Mouse (Mus musculus): ENCODE data around the gene Wnk2.

Gene Wnk2

DNA sequence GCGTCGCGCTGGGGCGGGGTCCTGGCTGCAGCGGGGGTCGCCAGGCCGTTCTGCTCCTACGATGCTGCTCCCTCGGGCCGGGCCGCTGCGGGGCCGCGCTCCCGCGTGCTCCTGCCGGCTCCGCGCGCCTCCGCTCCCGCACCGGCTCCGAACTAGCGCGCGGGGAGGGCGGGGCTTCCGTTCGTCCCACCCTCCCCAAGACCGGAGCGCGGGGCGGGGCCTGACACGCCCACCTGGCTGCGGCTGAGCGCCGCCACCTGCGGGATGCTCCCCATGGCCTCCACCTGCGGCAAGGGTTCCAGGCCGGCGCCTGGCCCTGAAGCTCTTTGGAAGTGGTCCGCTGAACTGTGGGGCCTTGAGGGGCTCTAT is at the start of gene Wnk2:
Wnk2 (minus strand) TSS at position 157 of the 369 bp plus-strand sequence.
- DNase-seq (ENCODE audit: low read depth, low spot score) = peak; percentile 70

DNA sequence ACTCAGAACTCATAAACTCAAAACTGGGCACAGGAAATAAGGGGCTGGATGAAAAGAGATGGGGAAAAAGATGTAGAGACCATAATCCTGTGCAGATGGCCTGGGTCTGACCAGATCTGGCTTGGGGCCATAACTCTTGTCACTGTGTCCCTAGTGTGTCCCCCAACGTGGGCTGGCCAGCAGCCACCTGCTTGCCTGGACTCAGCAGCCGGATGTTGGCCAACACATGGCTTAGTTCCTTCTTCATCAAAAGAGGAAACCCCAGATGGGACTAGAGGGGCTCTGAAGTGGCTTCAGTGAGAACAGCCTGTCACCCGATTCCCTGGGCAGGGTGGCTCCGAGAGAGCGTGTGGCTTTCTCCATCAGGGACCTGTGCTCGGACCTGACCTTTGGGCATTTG is 49.0 kb upstream of the Wnk2 start:
- no peak for DNase-seq (ENCODE audit: low read depth, low spot score)

DNA sequence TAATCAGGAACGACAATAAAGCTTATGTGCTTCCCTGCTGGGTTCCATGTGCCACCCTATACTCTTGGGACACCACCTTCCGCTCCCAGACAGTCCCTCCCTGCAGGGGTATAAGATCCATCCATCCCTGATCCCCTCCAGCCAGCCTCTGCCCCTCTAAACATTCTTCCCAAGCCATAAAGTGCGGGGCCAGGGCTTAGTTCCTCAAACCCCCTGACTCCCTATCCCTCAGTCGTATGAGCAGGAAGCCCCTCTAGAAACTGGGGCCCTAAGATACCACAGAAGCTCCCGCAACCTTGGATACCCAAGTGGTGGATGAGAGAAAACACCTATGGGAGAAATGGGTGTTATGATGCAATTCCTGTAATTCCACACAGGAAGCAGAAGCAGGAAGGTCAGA is 48.4 kb upstream of the Wnk2 start:
- no peak for DNase-seq (ENCODE audit: low read depth, low spot score)

DNA sequence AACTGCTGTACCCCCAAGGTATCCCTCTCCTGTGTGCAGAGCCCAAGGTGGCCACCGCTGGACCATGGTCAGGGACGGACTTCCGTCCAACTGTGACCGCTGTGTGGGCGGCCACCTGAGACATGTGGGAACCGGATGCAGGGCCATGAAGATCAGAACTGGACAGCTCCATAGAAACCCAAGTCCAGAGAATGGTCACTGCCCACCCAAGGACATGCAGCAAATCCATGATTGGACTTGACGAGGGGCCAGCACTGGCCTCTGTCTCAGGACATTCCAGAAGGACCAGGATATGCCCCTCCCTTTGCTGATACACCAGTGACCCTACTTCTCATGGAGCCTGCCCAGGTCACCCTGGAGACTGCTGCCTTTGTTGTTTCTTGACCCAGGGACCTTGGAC is 47.8 kb upstream of the Wnk2 start:
- DNase-seq (ENCODE audit: low read depth, low spot score) = no peak

DNA sequence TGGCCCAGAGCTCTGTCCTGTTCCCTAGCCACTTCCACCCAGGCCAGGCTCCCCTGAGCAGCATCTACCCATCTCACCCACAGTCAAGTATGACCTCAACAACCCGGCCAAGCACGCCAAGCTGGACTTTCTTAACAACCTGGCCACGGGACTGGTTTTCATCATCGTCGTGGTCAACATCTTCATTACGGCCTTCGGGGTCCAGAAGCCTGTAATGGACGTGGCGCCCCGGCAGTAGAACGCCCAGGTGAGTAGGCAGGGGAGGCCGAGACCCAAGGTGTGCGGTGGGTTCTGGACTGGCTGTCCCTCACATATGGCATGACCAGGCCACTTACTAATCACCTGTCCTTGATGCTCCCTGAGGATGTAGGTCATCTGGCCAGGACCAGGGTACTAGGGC is 47.0 kb upstream of the Wnk2 start:
- no peak for DNase-seq (ENCODE audit: low read depth, low spot score)

DNA sequence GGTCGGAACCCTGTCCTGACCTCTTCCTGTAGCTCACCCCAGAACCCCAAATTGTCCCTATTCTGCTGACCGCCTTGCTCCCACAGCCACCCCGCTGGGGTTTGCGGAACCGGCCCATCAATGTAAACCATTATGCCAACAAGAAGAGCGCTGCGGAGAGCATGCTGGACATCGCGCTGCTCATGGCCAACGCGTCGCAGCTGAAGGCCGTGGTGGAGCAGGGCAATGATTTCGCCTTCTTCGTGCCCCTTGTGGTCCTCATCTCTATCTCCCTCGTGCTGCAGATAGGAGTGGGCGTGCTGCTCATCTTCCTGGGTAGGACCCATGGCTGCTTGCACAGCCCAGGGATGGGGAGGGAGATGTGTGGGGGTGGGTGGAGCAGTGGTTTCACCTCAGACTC is 45.8 kb upstream of the Wnk2 start:
- DNase-seq (ENCODE audit: low read depth, low spot score) = no peak

DNA sequence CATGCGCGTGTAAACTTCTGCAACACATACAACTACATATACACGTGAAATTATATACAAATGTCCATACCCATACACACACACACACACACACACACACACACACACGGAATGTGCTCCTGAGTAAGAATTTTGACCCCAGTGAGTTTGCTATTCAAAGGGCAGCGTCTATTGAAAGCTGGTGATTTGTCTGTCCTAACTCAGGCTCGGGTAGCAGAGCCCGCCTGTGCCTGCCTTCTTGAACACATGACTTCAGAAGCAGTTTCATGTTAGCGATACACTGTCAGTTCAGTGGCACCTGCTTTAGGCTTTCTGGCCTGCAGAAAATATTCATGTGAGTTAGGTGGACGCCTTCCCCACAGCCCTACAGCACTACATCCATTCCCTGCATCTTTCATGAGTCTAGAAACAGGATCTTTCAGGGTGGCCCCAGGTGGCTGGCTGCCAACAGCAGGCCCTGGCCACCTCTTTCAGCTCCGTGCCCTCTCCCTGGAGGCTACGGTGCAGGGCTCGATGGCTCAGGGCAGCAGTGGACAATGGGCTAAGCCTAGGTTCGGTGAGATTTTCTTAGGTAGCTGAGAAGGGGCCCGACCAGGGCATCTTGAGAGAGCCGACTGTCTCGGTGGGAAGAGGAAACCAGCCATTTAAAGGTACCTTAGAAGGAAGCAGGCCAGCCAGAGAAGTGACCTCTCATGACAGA is 44.5 kb upstream of the Wnk2 start:
- DNase-seq (ENCODE audit: low read depth, low spot score) = no peak

DNA sequence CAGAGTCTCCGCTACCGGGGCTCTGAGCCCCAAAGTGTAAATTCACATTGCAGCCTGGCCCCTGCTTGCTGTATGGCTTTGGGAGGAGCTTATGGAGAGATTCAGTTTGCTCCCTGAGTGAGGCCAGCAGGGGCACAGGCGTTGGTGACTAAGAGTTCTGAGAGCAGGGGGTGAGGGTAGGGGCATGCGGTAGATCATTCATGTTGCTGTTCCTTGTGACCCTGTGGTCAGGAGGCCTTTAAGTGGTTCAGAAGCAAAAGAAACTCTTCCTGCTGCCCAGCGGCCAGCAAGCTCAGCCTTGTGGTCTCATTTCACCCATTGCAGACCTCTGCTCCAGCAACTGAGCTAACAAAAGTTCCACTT is 43.8 kb upstream of the Wnk2 start:
- no peak for DNase-seq (ENCODE audit: low read depth, low spot score)

DNA sequence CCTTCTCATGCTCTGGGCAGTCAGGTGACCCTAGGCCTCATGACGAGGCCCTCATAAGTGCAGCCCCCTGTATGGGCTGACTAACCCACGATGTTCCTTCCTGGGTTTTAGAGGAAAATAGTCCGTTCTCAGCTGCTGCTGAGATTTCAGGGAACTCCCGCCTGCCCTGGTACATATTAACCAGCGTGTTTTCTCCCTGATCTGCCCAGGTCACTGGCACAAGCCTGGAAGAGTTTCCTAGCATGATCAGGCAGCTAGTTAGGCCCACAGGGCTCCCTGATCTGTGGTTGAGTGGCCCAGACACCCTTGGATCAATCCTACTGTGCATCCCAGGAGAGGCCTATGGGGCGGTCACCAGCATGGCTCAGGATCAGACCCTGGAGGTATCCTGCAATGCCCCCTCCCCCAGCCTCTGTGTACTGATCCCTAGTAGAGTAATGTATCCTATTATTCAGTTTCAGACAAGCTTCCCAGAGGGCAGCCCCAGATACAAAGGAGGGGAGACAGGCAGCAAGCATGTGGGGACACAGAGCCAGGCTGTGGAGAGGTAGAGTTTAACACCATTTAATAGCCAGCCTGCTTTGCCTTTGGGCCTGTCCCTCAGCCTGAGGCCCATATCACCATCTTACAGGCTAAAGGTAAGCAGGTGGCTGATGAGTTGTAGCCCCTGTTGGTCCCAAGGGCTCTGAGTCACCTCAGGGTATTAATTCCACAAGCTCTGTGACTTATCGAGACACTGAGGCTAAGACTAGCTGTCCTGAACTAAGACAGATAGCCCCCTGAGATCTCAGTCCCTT is 43.3 kb upstream of the Wnk2 start:
- no peak for DNase-seq (ENCODE audit: low read depth, low spot score)

DNA sequence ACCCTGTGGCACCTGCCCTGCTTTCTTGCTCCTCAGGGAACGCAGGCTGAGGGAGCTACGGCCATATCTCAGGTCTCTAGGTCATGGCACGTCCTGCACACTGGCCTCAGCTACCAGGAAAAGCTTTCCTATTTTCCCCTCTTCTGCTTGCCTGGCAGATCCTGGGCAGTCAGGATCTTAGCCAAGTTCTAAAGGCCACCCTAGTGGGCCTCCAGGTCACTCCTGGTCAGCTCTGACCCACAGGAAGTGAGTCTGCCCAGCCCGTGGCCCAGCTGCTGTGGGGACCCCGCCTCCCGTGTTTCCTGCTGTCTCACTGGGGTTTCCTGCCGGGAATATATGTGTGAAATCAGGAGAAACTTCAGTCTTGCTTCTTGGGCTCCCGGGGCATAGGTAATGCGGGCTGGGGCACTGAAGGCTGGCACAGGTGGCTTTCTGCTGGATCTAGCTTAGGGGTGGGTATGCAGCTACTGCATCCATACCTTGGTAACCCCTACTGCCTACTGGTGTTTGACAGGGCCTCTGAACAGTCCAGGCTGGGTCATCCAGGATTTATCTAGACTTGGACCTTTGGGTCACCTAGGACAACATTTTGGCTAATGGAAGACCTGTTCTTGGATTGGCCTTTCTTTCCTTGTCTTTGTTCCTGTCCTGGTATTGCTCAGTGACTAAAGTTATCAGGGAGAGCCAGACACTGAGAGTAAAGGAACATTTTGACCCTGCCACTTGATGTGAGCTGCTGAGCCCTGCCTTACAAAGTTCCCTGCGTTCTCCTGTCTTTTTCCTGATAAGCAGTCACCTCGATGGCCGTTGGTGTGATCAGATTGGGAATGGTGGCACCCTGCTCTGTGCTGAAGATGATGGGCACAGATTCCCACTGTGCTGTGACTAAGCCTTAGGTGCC is 42.4 kb upstream of the Wnk2 start:
- no peak for DNase-seq (ENCODE audit: low read depth, low spot score)

DNA sequence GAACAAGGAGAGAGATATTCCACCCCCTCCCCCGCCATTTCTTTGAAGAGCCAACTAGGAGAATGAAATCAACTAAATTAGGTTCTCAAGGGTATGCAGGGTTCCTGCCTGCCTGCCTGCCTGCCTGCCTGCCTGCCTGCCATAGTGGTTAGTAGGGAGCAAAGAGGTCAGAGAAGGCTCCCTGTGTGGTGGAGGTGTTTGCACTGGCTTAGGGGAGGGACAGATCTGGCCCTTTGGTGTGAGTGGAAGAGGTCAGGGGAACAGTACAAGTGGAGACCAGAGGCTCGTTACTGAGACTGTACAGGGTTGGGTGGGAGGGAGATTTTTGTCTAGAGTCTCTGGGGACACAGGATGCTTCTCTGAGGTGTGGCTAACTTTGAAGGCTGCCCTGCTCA is 41.1 kb upstream of the Wnk2 start:
- DNase-seq (ENCODE audit: low read depth, low spot score) = no peak

DNA sequence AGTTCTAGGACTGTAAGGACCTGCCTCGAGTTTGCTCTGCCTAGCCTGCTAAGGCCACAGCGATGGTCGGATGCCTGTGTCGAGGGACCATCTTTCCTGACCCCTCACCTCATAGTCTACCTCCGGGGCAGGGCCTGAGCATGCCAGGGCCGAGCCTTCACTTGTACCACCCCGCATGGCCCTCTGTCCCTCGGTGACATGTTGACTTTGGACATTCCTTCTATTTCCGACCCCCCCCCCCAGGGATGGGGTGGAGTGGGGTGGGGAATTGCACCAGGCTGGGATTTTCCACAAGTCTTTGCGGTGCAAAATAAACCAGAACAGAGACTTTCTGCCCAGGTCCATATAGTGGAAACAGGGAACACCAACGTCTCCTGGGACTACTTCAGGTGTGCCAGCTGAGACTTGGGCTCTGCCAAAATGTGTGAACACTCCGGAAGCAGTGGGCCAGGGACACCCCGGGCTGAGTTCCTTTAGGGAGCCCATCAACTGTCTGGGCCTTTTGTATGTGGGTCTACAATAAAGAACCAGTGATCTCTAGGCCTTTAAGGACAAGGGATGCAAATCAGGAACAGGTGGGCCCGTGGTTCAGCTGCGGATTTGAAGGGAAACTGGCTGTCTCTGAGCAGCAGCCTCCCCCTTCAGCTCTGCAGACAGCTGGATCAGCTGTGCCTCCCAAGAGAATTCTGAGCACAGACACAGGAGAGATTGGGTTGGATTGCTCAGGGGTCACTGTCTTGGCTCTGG is 40.6 kb upstream of the Wnk2 start:
- DNase-seq (ENCODE audit: low read depth, low spot score) = no peak

DNA sequence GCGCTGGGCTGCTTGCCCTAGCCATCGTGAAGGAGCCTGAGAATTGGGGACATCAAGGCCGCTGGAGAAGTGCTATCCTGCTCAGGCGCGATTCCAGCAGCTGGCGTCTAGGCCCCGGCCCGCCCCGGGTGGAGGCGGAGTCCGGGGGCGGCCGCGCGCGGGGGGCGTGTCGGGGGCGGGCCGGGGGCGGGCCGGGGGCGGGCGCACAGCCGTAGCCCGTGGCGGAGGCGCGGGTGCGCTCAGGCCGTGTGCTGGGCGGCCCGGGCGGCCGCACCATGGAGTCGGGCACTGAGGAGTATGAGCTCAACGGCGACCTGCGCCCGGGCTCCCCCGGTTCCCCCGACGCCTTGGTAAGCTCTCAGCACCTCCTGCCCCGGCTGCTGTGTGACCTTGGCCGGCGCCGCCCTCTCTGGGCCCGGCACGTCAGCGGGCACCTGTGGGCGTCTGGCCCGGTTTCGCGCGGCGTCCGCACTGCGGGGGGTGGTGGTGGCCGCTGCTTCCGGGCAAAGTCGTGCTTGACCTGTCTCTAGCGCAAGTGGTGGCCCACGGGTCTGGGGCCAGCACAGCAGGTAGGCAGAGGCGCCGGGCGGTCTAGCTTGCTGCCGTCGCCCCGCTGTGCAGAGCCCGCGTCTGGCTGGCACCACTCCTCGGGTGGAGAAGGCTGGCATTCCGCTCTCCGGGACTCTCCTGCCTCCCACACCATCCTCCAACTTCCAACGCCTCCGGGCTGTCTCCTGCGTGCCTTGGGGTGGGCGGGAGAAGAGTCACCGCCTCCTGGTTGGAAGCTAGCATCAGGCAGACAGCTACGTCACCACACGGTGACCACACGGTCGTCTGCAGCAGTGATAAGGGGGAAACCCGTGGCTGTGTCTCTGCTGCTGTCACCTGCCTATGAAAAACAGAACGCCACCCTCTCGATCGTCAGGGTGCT is 39.7 kb upstream of the Wnk2 start, which contains the start of gene Ninj1:
Ninj1 (plus strand) TSS at position 198 of the 931 bp plus-strand sequence.
- no peak for DNase-seq (ENCODE audit: low read depth, low spot score)

DNA sequence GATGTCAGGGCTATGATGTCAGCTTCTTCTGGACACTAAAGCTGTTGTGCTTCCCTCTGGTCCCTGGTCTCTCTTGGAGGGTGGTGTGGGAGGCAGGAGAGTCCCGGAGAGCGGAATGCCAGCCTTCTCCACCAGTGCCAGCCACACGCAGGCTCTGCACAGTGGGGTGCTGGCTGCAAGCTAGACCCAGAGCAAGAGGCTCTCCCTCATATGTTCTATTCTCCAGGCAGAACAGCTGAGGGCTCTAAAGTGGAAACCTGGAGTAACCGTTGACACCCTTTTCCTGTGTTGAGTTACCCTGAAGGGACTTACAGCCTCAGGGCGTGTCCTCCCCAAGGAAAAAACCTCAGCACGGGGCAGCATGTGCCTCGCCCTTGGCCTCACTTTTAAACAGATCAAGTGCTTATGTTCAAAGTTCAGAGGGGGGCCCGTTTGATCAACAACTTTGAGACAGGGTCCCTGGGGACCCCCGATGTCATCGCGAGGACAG is 39.0 kb upstream of the Wnk2 start:
- DNase-seq (ENCODE audit: low read depth, low spot score) = no peak

DNA sequence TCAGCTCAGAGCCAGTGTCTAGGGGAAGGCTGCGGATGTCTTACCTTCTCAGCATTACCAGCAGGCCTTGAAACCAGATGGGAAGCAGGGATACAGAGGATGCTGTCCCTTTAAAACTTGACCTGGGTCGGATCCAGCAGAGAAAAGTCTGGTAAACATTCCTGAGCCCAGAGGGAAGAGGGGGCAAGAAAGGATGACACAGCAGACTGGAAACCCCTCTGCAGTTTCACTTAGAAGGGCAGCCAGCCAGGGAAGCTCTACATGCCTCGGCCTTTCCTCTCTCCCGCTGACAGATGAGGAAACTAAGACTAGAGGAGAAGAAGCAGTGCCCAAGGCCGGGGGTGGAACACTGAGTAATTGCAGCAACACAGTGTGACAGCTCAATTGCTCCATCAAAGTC is 35.8 kb upstream of the Wnk2 start:
- DNase-seq (ENCODE audit: low read depth, low spot score) = no peak

DNA sequence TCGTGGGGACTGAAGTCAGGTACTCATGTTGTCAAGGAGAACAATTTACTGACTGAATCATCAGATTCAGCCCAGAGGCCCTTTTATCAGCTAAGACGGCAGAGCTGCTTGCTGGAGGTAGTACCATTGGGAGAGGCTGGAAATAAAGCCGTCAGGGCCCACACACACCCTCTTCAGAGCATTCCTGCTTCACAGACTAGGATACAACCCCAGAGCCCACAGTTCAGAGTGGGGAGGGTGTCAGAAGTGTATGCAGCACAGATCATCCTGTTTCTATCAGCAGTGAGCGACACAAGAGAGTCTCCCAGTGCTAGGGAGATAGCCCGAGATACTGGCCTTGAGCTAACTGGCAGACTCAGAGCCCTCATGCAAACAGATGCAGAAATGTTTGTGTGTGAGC is 35.3 kb upstream of the Wnk2 start:
- DNase-seq (ENCODE audit: low read depth, low spot score) = no peak

DNA sequence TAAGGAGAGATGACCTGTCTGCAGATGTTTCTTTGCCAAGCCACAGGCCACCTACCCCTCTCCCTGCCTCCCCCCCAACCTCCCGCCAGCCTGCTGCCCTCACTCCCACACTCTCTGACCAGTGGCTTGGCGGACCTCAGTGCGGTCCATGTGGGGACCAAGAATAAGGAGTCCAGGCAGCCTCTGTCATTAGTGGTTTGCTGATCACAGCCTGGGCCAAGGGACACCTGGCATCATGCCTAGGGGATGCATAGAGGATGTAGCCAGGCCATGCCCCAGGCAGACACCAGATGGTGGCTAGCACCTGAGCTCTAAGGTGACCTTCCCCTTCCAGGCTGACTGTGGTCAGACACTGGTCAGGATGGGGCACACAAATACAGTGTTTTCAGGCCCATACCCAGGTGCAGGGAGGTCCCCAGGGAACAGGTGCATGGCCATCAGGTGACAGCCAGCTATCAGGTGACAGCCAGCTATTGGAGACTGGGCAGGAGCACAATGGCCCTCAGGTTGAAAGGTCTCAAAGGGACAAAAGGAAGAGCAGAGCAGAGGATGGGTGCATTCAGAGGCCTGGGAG is 33.7 kb upstream of the Wnk2 start:
- DNase-seq (ENCODE audit: low read depth, low spot score) = no peak

DNA sequence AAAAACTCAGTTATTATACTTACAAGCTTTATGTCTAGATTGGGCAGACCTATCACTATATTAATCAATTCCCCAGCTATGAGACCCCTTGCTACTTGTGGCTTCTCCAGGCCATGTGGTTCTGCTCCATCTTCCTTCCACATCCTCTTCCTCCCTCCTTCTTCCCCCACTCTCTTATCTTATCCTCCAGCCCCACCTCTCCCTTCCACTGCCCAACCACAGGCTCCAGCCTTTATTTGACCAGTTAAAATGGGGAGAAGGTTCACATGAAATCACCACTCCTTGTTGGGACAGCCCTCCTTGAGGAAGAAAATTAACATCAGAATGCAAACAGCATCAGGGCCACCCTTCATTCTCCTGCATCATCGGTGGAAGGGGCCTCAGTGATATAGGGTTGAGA is 32.9 kb upstream of the Wnk2 start:
- no peak for DNase-seq (ENCODE audit: low read depth, low spot score)

DNA sequence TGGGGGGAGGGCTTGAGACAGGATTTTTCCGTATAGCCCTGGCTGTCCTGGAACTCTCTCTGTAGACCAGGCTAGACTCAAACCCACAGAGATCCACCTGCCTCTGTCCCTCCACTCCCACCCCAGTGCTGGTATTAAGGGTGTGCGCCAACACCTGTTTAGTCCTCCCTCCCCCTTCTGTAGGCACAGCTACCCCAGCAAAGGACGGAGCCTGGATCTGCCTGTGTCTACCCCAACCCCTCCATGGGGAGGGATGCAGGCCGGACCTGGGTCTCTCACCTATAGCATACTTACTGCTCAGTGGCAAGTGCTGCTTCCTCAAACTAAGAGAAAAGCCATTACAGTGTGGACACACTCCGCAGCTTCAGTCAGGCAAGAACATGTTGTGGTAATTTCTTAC is 32.5 kb upstream of the Wnk2 start:
- DNase-seq (ENCODE audit: low read depth, low spot score) = no peak
